Mouse (Mus musculus): ENCODE results near the gene Nup210l.

GRCm38 (mm10) chr3:90127881-90128280 is 23.9 kb downstream of the Nup210l start:
- TF ChIP-seq CTCF (conservative IDR thresholded peaks at IDR 0.05; ENCODE audit: insufficient read depth, insufficient read length, low read depth, low read length) (no peak), POLR2A (IDR thresholded peaks at IDR 0.05; ENCODE audit: low read depth, low read length) (no peak)

Data from kidney, adult 2 months (tissue).